Mouse (Mus musculus): Measurements from ENCODE around the gene Arl4c. TPM values are rescaled to one million over a fixed set of nuclear protein-coding genes. Genes with fewer than 3 reads are reported as not detected.

The Arl4c gene
- polyA plus RNA-seq, 1 experiment: 64.4 TPM

- no peak for TF ChIP-seq POLR2A (IDR thresholded peaks at IDR 0.05; ENCODE audit: borderline replicate concordance, extremely low read depth, insufficient read depth, insufficient read length, poor library complexity, severe bottlenecking)
- TF ChIP-seq CTCF (IDR thresholded peaks at IDR 0.05; ENCODE audit: borderline replicate concordance, extremely low read depth, insufficient read depth, insufficient read length): no peak
- DNase-seq (ENCODE audit: low read depth): no peak
Observed at GRCm38 (mm10) chr1:88654521-88655472, 47.2 kb downstream of the Arl4c start.

DNA sequence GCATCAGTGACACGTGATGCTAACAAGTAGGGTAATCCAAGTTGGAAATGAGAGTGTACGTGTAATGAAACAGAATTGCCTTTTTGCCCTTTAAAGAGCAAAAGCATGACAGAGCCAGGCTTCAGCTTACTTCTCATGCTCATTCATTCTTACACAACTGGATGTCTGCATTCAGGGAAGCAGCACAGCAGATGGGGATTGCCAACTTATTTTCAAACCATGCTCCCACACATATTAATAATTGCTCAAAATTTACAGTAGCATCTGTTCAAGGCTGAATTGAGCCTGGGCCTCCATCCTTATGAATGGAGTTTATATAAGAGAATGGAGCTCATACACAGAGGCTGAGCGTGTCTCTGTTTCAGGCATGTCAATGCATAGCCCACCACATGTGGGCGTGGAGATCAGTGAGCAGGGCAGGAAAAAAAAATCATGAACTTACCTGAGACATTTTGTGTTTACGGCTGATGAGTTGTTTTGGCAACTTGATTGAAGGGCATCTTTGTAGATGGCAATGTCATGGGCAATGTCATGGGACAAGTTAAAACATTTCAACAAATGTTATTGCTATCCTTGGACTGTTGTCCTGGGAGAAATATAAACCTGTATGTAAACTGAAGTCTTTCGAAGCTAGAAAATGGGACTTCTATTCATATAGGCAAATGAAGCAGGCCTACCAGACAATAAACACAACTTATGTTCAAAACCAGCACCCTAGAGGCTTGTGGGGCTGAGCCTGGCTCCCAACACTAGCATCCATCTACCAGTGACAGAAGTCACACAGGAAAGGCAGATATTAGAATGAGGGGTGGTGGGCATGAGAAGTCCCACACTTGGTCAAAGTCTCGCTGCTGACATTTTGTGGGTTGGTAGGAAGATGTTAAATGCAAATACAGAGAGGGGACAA is 48.2 kb downstream of the Arl4c start:
- DNase-seq (ENCODE audit: low read depth): no peak

DNA sequence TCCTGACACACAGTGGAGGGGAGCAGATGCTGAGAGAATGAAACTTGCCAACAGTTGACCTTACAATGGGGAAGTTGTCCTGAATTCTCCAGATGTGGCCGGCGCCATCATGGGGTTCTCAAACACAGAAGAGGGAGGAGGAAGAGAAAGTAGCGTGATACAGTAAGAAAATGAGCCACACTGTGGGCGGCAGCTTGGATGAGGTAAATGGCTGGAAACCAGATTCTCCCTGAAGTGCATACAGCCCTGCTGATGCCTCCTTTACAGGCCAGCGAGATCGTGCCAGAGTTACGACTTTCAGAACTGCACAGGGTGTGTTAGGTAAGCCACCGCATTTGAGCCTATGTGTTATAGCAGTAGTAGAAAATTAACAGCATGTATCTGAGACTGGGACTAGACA is 49.3 kb downstream of the Arl4c start:
- DNase-seq (ENCODE audit: low read depth): no peak
- TF ChIP-seq CTCF (IDR thresholded peaks at IDR 0.05; ENCODE audit: borderline replicate concordance, extremely low read depth, insufficient read depth, insufficient read length) (no peak), POLR2A (IDR thresholded peaks at IDR 0.05; ENCODE audit: borderline replicate concordance, extremely low read depth, insufficient read depth, insufficient read length, poor library complexity, severe bottlenecking) (no peak)

More for the DNA sequence above, 48.2 kb downstream of the Arl4c start:
- TF ChIP-seq CTCF (IDR thresholded peaks at IDR 0.05; ENCODE audit: borderline replicate concordance, extremely low read depth, insufficient read depth, insufficient read length) (no peak), POLR2A (IDR thresholded peaks at IDR 0.05; ENCODE audit: borderline replicate concordance, extremely low read depth, insufficient read depth, insufficient read length, poor library complexity, severe bottlenecking) (no peak)

GRCm38 (mm10) chr1:88651668-88652067 is 50.4 kb downstream of the Arl4c start:
- TF ChIP-seq POLR2A (IDR thresholded peaks at IDR 0.05; ENCODE audit: borderline replicate concordance, extremely low read depth, insufficient read depth, insufficient read length, poor library complexity, severe bottlenecking) (no peak), CTCF (IDR thresholded peaks at IDR 0.05; ENCODE audit: borderline replicate concordance, extremely low read depth, insufficient read depth, insufficient read length) (no peak)
- no peak for DNase-seq (ENCODE audit: low read depth)

- no peak for TF ChIP-seq CTCF (IDR thresholded peaks at IDR 0.05; ENCODE audit: borderline replicate concordance, extremely low read depth, insufficient read depth, insufficient read length)
- no peak for TF ChIP-seq POLR2A (IDR thresholded peaks at IDR 0.05; ENCODE audit: borderline replicate concordance, extremely low read depth, insufficient read depth, insufficient read length, poor library complexity, severe bottlenecking)
- no peak for DNase-seq (ENCODE audit: low read depth)
Observed at GRCm38 (mm10) chr1:88648742-88649141, 53.3 kb downstream of the Arl4c start.

DNA sequence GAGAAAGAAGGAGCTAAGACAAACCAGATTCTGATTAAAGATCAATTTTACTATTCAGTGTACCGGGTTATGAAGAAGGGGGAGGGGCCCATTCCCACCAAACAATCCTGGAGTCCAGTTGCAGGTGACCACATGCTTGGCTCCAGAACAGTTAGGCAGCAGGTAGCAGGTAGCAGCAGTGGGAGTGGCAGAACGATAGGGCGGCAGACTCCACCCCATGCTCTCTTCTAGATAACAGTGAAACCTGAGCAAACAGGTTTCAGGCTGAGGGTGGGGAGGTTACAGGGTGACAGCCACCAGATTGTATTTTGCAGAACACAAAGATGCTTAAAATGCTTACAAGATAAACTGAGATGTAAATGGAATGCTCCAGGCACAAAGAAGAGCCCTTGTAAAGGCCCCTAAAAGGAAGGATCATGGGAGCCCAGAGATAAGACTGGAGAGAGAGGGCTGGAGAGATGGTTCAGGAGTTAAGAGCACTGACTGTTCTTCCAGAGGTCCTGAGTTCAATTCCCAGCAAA is 56.4 kb downstream of the Arl4c start:
- DNase-seq (ENCODE audit: low read depth): no peak

GRCm38 (mm10) chr1:88644417-88644816 is 57.6 kb downstream of the Arl4c start:
- DNase-seq (ENCODE audit: low read depth): no peak
- TF ChIP-seq POLR2A (IDR thresholded peaks at IDR 0.05; ENCODE audit: borderline replicate concordance, extremely low read depth, insufficient read depth, insufficient read length, poor library complexity, severe bottlenecking): no peak
- TF ChIP-seq CTCF (IDR thresholded peaks at IDR 0.05; ENCODE audit: borderline replicate concordance, extremely low read depth, insufficient read depth, insufficient read length): no peak

More for the DNA sequence above, 56.4 kb downstream of the Arl4c start:
- TF ChIP-seq POLR2A (IDR thresholded peaks at IDR 0.05; ENCODE audit: borderline replicate concordance, extremely low read depth, insufficient read depth, insufficient read length, poor library complexity, severe bottlenecking): no peak
- TF ChIP-seq CTCF (IDR thresholded peaks at IDR 0.05; ENCODE audit: borderline replicate concordance, extremely low read depth, insufficient read depth, insufficient read length): no peak

DNA sequence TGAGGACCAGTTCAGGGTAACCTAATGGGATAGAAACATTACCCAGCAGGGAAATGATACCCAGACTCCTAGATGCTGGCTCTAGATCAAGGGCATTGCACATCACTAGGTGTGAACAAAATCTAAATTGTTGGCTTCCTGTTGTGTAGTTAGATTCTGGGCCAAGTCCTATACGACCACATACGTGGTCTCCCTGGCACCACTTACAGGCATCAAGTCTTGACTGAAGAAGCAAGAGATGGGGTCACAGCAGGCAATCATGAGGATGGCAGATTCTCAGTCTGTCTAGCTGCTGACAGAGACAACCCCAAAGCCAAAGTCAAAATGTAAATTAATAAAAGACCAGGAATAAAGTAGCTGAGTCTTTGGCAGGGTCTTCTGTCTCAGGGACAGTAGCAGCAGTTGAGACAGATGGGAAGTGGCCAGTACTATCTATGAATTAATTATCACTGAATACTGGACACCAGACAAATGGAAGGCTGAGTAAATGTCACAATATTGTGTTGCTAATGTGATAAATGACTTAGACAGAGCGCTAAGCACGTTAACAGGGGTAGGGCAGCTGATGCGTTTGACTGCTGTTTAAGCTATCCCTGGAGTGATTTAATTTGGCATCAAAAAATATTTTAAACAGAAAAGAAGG is 58.7 kb downstream of the Arl4c start:
- TF ChIP-seq POLR2A (IDR thresholded peaks at IDR 0.05; ENCODE audit: borderline replicate concordance, extremely low read depth, insufficient read depth, insufficient read length, poor library complexity, severe bottlenecking) (no peak), CTCF (IDR thresholded peaks at IDR 0.05; ENCODE audit: borderline replicate concordance, extremely low read depth, insufficient read depth, insufficient read length) (no peak)
- peak; percentile 77 for DNase-seq (ENCODE audit: low read depth)

DNA sequence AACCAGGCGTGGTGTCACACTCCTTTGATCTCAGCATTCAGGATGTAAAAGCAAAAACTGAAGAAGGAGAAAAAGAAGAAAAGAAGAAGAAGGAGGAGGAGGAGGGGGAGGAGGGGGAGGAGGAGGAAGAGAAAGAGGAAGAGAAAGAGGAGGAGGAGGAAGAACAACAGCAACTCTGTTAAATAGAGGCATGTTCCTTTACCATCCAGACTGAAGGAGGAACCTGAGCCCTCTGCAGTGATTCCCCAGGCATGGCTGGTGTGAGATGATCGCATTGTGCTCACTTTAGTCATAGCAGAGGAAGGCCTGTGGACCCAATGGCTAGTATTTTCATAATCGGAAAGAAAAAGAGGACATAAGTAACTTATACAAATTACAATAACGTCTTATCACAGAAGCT is 59.3 kb downstream of the Arl4c start:
- no peak for DNase-seq (ENCODE audit: low read depth)
- no peak for TF ChIP-seq POLR2A (IDR thresholded peaks at IDR 0.05; ENCODE audit: borderline replicate concordance, extremely low read depth, insufficient read depth, insufficient read length, poor library complexity, severe bottlenecking)
- no peak for TF ChIP-seq CTCF (IDR thresholded peaks at IDR 0.05; ENCODE audit: borderline replicate concordance, extremely low read depth, insufficient read depth, insufficient read length)

- no peak for TF ChIP-seq CTCF (IDR thresholded peaks at IDR 0.05; ENCODE audit: borderline replicate concordance, extremely low read depth, insufficient read depth, insufficient read length)
- no peak for TF ChIP-seq POLR2A (IDR thresholded peaks at IDR 0.05; ENCODE audit: borderline replicate concordance, extremely low read depth, insufficient read depth, insufficient read length, poor library complexity, severe bottlenecking)
- no peak for DNase-seq (ENCODE audit: low read depth)
Observed at GRCm38 (mm10) chr1:88641678-88642215, 60.3 kb downstream of the Arl4c start.

All from brain, embryonic 14.5 days (tissue).